Mouse (Mus musculus): ENCODE measurements around the gene Cxcl10.

The Cxcl10 gene

DNA sequence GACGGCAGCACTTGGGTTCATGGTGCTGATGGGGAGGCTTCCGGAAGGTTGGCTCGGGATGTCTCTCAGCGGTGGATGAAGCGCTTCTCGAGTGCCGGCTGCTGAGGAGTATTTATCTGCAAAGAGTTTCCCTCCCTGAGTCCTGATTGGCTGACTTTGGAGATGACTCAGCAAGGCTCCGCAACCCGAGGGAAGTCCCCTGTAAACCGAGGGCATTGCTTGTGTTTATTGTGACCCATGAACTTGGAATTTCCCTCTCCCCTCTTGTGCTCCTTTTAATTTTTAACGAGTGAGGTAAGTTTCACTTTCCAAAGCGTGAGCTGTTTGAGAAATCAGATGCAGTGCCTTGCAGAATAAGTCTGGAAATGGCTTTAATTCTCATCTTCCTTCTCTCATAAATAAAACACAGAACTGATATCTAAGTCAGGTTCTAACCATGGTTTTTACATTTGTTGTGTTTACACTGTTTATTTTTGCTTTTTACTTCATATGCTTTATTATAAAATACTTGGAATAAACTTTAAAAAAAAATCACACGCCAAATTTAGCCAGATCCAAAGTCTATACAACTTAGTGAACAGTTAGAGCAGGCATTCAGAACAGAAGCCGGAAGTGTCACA lies at the start of gene Cxcl10:
Gene Cxcl10, minus strand, starts transcription at position 96 of the 620 bp plus-strand sequence.
- DNase-seq (ENCODE audit: low read depth, low spot score): no peak

DNA sequence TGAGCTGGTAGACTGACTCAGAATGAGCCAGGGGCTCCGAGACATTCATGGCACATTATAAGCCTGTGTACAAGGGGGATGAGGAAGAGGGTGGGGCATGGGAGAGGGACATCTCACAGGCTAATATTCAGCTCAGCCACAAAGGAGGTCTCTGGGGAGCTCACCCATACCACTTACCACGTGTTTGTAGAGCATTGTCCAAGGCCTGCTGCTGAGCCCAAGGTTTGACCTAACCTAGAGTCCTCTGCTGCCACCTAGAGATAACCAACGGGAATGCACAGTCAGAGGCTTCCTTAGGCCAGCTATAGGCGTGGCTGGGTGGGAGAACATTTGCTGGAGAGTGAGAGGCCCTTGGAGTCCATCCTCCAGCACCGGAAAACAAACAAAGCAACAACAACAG lies 49.5 kb upstream of the Cxcl10 start:
- no peak for DNase-seq (ENCODE audit: low read depth, low spot score)

DNA sequence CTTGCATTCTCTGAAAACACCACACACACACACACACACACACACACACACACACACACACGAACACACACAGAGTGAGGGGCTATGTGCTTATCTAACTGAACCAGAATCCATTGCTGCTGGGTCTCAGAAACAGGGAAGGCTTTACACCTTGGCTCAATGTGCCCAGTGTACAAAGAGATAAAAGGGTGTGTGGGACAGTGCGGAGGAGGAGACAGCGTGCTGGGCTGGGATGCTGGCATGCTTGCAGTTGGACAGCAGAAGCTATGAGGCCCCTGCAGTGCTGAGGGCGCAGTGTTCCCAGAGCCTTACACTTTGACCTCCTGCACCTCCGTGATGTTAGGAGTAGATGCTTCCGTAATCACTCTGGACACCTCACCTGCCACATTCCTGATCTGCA lies 47.8 kb upstream of the Cxcl10 start:
- no peak for DNase-seq (ENCODE audit: low read depth, low spot score)

DNA sequence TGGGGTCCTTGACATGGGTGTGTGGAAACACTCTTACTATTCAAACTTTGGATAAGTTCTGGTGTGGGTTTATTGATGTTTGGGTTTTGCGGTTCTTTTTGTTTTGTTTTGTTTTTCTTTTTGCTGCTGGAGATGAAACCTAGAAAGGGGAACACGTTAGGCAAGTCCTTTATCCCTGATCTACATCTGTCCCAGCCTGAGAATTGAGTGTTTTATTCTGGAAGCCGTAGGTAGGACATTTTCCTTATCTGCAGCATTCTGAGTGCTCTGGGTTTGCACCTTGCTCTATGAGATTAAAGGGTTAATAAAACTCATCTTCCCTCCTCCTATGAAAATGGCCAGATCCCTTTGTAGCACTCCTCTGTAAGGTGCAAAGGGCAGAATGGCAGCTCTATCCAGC lies 47.1 kb upstream of the Cxcl10 start:
- DNase-seq (ENCODE audit: low read depth, low spot score): no peak

DNA sequence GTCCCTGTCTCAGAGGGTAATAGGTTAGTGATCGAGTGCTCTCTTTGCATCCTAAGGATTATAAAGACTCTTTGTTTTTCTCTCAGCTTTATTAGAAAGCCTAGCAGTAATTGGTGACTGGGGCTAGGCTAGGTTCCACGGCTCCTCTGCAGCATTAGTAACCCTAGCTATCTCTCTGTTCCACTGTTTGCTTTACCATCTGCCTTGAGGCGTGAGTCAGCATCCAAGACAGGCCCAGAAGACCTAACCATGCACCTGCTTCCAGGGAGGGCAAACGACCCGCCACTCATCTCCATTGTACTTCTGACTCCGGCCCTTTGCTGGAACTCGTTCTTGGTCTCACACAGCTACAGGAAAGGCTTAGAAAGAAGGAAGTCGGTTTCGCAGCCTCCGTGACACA lies 45.2 kb upstream of the Cxcl10 start:
- no peak for DNase-seq (ENCODE audit: low read depth, low spot score)

DNA sequence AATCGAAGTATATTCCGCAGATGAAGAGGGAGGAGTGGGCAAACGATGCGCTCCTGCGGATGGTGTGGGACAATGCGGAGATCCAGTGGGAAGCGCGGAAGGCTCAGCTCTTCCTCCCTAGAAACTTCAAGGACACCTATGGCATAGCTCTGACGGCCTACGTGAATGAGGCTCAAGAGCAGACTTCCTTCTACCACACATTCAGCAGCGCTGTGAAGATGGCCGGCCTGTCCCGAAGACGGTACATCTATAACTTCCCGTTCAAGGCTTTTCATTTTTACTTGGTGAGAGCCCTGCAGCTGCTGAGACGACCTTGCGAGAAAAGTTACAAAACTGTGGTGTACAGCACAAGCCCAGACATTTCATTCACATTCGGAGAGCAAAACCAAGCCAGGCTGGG lies 43.9 kb upstream of the Cxcl10 start:
- no peak for DNase-seq (ENCODE audit: low read depth, low spot score)

DNA sequence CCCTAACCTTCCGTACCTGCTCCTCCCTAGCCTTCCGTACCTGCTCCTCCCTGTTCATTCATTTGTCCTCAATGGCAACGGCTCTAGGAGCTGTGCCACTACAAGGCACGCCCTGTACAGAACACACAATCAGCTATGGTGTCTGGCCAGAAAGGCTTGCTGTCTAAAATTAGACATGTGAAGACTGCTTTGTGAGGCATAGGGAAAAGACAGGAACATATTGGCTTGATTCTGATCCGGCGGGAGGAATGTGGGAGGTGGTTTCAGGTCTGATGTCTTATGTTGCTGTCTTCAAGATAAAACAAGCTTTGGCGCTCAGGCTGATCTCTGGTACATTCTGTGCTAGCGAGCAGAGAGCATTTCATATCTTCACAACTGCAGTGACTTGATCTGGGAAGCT lies 41.9 kb upstream of the Cxcl10 start:
- DNase-seq (ENCODE audit: low read depth, low spot score): no peak

DNA sequence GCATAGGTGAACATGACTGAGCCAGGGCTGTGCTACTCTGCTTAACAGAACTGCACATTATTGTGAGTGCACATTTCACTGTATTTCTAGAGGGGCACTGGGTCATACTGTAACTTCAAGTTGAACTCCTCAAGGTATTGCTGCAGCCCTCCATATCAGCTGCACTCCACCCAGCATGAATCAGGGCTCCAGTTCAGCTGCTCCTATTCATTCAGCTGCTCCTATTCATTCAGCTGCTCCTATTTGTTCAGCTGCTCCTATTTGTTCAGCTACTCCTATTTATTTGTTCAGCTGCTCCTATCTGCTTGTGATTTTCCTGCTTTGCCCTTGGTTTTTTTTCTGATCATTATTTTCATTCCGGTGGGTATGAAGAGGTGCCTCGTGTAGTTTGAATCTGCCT lies 41.3 kb upstream of the Cxcl10 start:
- DNase-seq (ENCODE audit: low read depth, low spot score): no peak

DNA sequence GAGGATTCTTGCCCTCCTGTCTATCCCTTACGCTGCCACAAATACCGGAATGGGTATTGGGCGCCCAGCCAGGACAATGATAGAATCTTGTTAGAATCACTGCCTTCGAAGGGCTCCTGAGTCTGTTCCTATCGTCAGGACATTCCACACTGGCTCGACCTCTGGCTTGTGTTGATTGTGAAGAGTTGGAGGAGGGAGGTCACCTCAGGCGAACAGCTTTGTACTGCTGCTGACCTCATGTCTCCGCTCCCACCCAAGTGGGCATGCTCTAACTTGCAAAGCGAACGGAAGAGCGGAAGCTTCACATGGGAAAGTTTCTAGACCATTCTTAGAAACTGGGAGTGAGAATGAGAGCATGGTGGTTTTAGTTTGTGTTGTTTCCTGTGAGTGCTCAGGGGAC lies 38.7 kb upstream of the Cxcl10 start:
- no peak for DNase-seq (ENCODE audit: low read depth, low spot score)

DNA sequence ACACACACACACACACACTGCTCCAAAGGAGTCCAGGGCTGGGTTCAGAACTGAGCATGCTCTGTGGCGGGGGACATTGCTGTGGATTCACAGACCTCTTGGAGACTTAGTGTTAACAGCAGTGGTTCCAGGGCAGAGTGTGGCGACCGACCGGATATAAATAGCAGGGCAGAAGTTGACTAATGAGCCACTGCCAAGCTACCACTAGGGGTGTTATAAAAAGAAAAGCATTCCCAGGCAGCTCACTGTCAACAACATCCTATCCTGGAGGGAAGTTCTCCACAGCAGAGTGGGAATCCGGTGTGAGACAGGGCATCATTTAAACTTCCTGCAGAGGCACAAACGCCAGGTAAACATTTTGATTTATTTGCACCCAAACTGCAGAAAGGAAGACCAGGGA lies 38.0 kb upstream of the Cxcl10 start:
- no peak for DNase-seq (ENCODE audit: low read depth, low spot score)

DNA sequence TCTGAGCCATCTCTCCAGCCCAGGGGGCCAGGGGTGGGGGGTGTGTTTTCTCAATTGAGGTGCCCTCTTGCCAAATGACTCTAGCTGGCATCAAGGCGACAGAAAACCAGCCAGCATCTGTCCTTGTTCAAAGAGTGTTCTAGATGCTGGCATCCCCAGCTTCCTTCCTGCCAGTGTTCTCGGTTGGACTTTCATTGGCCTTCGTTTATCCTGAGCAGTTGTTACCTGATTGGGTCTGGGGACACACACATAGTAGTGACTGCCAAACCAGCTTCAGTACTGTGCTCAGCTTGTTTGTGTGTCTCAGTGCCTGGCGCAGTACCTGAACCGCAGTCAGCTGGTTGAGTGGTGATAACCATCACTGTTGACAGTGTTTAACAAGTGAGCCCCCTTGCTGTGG lies 37.4 kb upstream of the Cxcl10 start:
- no peak for DNase-seq (ENCODE audit: low read depth, low spot score)

DNA sequence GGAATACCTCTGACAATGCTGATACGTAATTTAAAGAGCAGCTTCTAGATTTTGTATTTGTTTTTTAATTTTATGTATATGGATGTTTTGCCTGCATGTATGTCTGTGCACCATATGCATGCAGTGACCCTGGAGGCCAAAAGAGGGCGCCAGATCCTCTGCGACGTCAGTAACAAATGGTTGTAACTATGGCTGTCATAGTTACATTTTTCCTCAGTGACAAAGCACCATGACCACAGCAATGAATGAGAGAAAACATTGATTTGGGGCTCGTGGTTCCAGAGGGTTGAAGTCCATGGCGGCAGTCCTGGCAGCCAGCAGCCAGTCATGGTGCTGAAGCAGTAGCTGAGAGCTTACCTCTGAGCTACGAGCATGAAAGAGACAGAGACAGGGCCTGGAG lies 36.2 kb upstream of the Cxcl10 start:
- no peak for DNase-seq (ENCODE audit: low read depth, low spot score)

DNA sequence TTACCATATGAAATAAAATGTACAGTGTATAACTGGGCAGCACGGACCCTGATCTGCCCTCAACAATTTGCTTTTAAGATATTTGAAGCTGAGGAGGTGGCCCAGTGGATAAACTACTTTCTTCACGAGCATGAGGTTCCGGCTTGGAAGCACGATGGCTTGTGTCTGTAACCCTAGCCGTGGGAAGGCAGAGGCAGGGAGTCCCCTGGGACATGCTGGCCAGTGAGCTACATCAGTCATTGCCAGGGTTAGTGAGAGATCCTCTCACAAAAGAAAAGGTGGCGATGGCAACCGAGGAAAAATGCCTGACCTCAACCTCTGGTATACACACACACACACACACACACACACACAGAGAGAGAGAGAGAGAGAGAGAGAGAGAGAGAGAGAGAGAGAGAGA lies 35.1 kb upstream of the Cxcl10 start:
- DNase-seq (ENCODE audit: low read depth, low spot score): no peak

DNA sequence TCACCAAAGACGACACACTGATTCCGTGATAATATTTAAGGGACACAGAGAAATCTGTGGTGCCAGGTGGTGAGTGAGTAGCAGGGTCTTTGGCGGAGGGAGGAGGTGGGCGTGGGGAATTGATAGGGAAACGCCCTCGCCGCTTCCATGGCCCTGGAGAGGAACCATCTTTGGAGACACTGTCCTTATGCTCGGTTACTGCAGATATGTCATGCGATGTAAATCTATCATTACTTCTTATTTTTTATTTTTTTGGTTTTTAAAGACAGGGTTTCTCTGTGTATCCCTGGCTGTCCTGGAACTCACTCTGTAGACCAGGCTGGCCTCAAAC lies 33.6 kb upstream of the Cxcl10 start:
- no peak for DNase-seq (ENCODE audit: low read depth, low spot score)

DNA sequence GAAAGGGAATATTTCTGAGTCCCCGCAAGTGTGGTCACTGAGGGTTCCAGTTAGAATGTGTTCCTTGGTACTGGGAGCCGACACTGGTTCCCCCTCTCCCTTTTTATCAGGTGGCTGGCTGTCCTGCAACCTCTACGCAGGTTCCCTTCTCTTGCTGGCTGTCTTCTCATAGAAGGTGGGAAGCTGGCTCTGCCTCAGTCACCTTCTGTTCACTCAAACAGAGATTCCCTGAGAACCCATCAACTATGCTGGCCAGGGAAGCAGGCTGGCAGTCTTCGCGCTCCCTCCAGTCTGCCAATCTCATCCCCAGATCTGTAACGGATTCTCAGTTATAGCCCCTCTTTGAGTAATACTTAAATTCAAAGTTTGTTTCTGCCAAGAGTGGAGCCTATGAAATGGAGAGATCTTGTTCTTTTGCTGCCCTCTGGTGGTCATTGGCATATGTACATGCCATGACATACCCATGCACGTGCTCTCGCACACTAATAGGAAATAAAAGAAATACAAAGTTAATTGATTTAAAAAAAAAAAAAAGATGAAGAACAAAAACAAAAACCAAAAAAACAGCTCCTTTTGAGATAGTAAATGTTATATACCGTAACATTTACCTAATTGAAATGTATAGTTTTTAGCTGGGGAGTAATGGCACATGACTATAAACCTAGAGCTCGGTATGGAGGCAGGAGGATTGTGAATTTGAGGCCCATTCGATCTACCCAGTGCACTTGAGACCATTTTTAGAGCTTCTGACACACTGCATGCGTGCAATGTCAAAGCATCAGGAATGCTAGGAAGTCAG lies 33.1 kb upstream of the Cxcl10 start:
- DNase-seq (ENCODE audit: low read depth, low spot score): peak; percentile 66

DNA sequence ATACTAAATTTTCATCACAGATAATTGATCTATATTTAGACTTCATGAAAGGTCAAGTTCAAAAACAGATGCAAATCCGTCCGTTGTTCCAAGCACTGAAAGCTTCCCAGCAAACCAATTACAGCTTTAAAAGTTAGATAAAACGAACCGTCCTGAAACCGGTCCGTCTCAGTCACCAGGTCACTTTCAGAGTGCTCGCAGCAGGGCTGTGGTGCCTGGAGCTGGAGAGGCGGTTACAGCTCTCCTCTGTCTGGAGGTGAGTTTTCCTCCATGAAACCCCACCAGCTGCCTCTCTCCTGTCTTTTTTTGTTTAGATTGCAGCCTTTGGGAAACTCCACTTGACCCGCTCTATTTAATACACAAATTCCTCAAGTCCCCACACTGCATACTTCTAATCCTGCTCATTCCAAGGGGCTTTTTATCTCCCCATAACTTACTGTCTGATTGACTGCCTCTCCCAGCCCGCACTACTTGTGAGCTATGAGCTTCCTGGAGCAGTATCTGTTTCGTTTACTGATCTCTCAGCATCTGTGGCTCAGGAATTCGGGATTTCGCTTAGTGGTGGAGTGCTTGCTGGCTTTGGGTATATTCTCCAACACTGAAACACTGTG lies 28.2 kb upstream of the Cxcl10 start:
- DNase-seq (ENCODE audit: low read depth, low spot score): no peak

DNA sequence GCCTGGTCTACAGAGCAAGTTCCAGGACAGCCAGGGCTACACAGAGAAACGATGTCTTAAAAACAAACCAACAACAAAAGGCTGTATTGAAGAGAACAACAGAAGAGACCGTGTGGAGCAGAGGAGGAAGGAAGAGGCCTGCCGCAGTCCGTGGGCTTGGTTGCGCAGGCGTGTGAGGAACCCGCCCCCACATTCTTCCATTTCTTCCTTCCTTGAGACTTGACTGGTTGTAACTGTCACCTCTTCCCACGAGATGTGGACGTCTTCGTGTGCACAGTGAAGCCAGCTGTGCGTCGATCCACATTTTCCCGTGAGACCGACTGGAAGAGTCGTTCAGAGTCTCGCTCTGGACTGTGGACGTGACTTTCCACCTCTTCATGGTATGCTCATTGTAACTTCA lies 26.7 kb upstream of the Cxcl10 start:
- DNase-seq (ENCODE audit: low read depth, low spot score): no peak

DNA sequence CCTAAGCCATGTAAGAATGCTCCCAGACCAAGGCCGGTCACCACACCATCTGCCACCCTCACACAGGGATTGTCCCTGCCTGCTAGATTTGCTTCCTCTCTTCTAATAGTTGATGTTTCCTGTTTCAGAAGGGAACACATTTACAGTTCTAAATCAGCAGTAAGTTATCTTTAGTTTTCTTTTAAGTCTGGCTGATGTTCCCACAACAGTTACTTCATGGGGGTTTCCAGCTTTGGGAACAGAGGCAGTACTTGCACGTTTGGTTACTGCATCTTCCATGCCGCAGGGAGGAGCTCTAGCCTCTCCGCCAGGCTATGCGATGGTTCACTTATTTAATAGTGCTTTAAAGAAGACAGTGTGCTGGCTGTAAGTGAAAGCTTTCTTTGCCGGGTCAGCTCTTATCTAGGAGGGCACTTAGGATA lies 26.0 kb upstream of the Cxcl10 start:
- DNase-seq (ENCODE audit: low read depth, low spot score): no peak

DNA sequence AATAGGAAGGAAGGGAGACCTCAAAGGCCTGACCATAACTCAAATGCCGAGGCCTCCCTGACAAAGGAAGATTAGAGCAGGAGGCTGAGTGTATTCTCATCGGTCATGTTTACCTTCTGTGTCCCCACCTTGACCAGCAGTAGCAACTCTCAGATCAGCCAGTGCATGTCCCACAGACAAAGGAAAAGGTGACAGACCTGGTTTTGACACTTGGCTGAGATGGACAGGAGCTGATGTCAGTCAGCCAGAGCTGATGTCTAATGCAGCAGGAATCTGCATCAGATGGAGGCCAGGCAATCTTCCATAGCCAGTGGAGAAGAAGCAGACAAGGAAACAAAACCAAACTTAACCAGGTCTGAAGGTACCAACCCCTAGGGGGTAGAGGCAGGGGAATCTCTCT lies 23.9 kb upstream of the Cxcl10 start:
- DNase-seq (ENCODE audit: low read depth, low spot score): no peak

DNA sequence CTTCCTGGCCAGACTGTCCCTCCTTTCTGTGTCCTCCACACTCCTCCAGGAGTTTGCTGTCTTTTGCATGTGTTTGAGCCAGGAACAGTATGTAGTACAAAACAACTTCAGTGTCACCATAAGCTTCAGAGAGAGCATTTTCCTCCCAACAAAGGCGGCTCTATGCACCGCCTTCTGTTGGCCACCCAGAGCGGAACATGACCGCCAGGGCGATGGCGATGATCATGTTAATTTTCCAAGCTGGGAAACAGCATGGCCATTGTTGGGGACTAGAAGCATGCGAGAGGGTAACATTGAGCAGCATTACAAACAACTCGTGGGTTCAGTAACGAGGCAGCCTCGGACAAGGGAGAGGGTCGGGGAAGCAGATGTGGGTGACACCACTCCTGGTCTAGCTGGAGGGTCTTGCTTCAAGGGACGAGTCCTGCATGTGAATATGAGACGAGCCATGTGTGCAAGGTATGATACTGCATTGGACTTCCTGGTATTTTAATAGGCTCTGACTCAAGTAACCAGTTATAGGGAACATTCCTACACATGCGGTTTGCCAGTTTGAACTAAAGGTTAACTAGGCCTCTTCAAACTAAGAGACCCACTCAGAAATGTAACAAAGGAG lies 22.8 kb upstream of the Cxcl10 start:
- no peak for DNase-seq (ENCODE audit: low read depth, low spot score)

DNA sequence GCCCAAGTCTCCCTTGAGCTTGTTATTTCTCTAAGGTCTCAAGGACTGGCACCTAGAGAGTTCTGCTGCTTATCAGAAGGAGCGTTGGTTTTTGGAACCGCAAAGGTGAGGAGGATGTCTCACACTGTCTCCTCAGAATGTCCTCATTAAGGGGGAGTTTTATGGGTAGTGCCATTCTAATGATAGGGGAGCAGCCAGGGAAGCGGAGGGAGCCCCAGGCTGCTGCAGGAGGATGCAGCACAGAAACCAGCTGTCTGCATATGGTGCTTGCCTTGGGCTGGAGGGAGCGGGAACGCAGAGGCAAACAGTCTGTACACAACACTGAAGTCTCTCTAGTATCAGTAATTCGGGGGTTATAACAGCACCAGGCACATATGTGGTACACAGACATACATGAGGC lies 22.2 kb upstream of the Cxcl10 start:
- no peak for DNase-seq (ENCODE audit: low read depth, low spot score)

DNA sequence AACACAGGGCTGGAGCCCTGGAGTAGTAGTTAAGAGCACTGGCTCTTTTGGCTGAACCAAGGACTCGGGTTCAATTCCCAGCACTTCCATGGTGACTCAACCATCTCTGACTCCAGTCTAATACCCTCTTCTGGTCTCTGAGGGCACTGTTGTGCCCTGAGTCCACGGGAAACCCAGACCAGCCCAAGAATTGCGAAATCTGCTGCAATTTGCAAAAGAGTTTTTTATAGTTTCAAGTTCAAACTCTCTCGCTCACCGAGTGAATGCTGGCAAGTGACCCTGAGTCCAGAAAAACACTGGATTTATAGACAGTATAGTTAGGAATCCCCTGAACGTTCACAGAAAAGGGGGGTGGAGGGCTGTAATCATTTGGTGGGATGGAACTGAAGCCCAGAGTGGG lies 21.7 kb upstream of the Cxcl10 start:
- DNase-seq (ENCODE audit: low read depth, low spot score): no peak
